Mouse (Mus musculus) embryonic facial prominence, embryonic 14.5 days (tissue): ENCODE data around the gene Tex14. TPM values are rescaled to one million over a fixed set of nuclear protein-coding genes. Genes with fewer than 3 reads are reported as not detected.
"Not testable (repeated sequence)": the region's sequence is repeated elsewhere in the genome, so short reads cannot be mapped to it uniquely, and the experiment has no call there.

ENCODE experiments used
- ATAC-seq: fragments of 200-750 bp; cut with Nextera tagmentation; 2 replicates; pipeline ENCODE4 v1.8.0; 2017; ENCODE audit warnings: low read depth, moderate number of reproducible peaks, moderate TSS enrichment
- DNase-seq: peaks from one replicate; pipeline ENCODE4 v3.0.0-alpha.2; 2015; ENCODE audit warnings: low spot score
- H3K27ac ChIP-seq: fragments of 300-500 bp; sonication (generic); replicated peaks from 2 replicates; pipeline ENCODE4 v1.5.1; 2014; ENCODE audit warnings: low read depth, mild to moderate bottlenecking, low read length, moderate library complexity
- H3K27me3 ChIP-seq: fragments of 300-500 bp; sonication (generic); replicated peaks from 2 replicates; pipeline ENCODE4 v1.6.1; 2014; ENCODE audit warnings: low read length; ENCODE audit not compliant: control insufficient read depth, insufficient read depth
- H3K36me3 ChIP-seq: fragments of 300-500 bp; sonication (generic); 2 replicates; pipeline ENCODE4 v1.6.1; 2014; ENCODE audit warnings: low read length, mixed read lengths; ENCODE audit not compliant: control insufficient read depth, insufficient read depth
- H3K4me1 ChIP-seq: fragments of 300-500 bp; sonication (generic); 2 replicates; pipeline ENCODE4 v1.6.1; 2014; ENCODE audit warnings: antibody characterized with exemption, low read length; ENCODE audit not compliant: control insufficient read depth, insufficient read depth
- H3K4me2 ChIP-seq: fragments of 300-500 bp; sonication (generic); 2 replicates; pipeline ENCODE4 v1.6.1; 2014; ENCODE audit warnings: low read depth, mild to moderate bottlenecking, low read length, moderate library complexity, mixed read lengths
- H3K4me3 ChIP-seq: fragments of 300-500 bp; sonication (generic); 2 replicates; pipeline ENCODE4 v1.5.1; 2014; ENCODE audit warnings: low read depth, mild to moderate bottlenecking, low read length
- H3K9ac ChIP-seq: fragments of 300-500 bp; sonication (generic); 2 replicates; pipeline ENCODE4 v1.6.1; 2014; ENCODE audit warnings: low read depth, mild to moderate bottlenecking, low read length, moderate library complexity, mixed read lengths
- H3K9me3 ChIP-seq: fragments of 300-500 bp; sonication (generic); 2 replicates; pipeline ENCODE4 v1.6.1; 2016; ENCODE audit warnings: low read length; ENCODE audit not compliant: control insufficient read depth
- WGBS: fragments of 180-500 bp; shearing (Covaris S2); extraction: QIAGEN DNeasy Blood & Tissue Kit; methylation state at CpG from one replicate; pipeline ENCODE4 v1.1.7; 2014; 5-methylcytosine and 5-hydroxymethylcytosine counted together
- polyA plus RNA-seq: library from polyadenylated mRNA; unstranded; fragments of >200 nt; fragmentation: Nextera tagmentation; extraction: Ambion mirVana; gene quantifications from 2 replicates; pipeline ENCODE4 v1.2.1, GENCODE M21; 2014

The Tex14 gene
- polyA plus RNA-seq, 1 experiment from 2014 or later = 4.8 TPM

- H3K27me3 ChIP-seq = no peaks in the 10 kb centered on the region
- no peaks in the 10 kb centered on the region for H3K36me3 ChIP-seq
These were observed 44.3 kb downstream of the Tex14 start for GRCm38 (mm10) chr11:87449200-87449547.

GRCm38 (mm10) chr11:87449847-87450246, 45.0 kb downstream of the Tex14 start:
- DNase-seq, H3K27me3 ChIP-seq, H3K36me3 ChIP-seq, H3K4me3 ChIP-seq, ATAC-seq, H3K4me1 ChIP-seq, H3K9me3 ChIP-seq, H3K9ac ChIP-seq, H3K27ac ChIP-seq, H3K4me2 ChIP-seq: not testable (repeated sequence)
- WGBS = 52% methylated on average over 5 of the region's 5 CpGs

More at GRCm38 (mm10) chr11:87449200-87449547, 44.3 kb downstream of the Tex14 start:
- DNase-seq = no peak
- H3K4me3 ChIP-seq = no peak overlapping the region
- ATAC-seq = no peak
- H3K9me3 ChIP-seq = no peaks in the 10 kb centered on the region
- WGBS = 6% methylated on average over 3 of the region's 3 CpGs
- peaks cover 5% of the 10 kb centered on the region; the same call in 1 of the 2 replicates for H3K4me1 ChIP-seq
- no peak overlapping the region for H3K4me2 ChIP-seq
- no peak overlapping the region for H3K9ac ChIP-seq
- peak overlapping the region; percentile 83 for H3K27ac ChIP-seq

DNA sequence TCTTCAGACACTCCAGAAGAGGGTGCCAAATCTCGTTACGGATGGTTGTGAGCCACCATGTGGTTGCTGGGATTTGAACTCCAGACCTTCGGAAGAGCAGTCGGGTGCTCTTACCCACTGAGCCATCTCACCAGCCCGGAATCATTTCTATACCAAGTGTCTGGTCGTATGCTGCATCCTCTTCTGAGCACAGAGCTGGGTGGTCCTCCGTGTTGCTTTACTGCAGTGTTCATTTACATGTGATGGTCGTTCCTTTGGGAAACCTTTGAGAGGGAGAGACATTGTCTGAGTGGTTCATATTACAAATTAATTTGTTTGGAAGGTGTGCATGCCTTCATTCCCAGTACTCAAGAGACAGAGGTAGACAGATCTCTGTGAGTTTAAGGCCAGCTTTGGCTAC, 47.9 kb downstream of the Tex14 start:
- H3K4me1 ChIP-seq, H3K27me3 ChIP-seq, ATAC-seq, H3K9me3 ChIP-seq, H3K4me2 ChIP-seq, DNase-seq, H3K4me3 ChIP-seq, H3K36me3 ChIP-seq, H3K9ac ChIP-seq, H3K27ac ChIP-seq: not testable (repeated sequence)
- 65% methylated on average over 6 of the region's 8 CpGs for WGBS

DNA sequence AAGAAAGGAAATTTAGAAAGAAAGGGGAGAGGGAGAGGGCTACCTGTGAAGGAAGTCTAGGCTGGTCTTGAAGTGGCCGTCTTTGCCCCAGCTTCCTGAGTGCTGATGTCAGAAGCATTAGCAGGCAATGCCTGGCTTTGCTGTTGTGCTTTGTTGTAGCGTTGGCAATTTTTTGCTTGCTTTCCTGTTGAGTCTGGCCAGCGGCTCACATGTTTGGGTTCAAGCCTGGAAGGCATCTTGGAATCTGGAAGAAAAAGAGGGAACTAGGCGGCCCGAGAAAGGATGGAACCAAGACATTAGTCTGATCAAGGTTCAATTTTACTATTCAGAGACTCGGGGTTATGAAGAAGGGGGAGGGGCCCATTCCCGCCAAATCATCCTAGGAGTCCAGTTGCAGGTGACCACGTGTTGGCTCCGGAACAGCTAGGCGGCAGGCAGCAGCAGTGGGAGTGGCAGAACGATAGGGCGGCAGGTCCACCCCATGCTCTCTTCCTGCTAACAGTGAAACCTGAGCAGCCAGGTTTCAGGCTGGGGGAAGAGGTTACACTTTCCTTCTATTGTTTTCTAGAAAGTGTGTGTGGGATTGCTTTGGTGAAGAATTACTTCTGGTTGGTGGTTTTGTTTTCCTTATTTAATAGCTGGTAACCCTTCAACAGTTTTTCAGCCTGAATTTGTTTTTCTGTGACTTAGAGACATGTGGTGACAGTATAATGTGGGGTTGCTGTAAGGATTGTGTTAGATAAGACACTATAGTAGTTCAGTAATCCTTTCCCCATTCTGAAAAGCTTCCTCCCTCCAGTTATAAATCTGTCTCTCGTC, 48.6 kb downstream of the Tex14 start:
- Histone ChIP-seq H3K4me1 (peaks cover 5% of the 10 kb centered on the region; the same call in 1 of the 2 replicates), H3K9me3 (no peaks in the 10 kb centered on the region), H3K4me2 (0 out of 2 replicates have a peak overlapping the region, but pooled peaks have one; percentile 0), H3K4me3 (no peak overlapping the region), H3K9ac (no peak overlapping the region), H3K27ac (no peak overlapping the region), H3K27me3 (no peaks in the 10 kb centered on the region), H3K36me3 (no peaks in the 10 kb centered on the region)
- ATAC-seq = no peak
- 15% methylated on average over 13 of the region's 13 CpGs for WGBS
- no peak for DNase-seq

DNA sequence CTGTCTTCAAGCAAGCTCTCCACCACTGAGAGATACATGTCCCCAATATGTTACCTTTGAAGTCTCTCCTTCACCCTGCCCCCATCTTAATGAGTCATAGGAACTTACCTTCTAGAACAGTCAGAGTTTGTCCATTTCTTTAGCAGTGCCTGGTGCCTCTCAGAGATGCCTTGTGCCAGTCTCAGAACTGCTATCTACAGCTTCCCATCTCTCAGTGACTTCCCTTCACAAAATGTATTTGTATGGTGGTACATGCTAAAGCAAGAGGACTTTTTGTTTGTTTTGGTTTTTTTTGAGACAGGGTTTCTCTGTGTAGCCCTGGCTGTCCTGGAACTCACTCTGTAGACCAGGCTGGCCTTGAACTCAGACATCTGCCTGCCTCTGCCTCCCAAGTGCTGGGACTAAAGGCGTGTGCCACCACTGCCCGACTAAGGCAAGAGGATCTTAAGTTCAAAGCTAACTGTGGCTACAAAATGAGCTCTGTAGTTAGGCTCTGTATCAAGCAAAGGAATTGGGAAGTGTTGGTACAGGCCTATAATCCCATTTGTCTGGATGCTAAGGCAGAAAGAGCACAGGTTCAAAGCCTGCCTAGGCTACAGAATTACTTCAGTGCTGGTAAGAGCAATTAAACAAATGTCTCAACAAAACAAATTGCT, 49.3 kb downstream of the Tex14 start:
- WGBS = 90% methylated on average over 2 of the region's 2 CpGs
- no peak for ATAC-seq
- no peaks in the 10 kb centered on the region for H3K9me3 ChIP-seq
- H3K4me3 ChIP-seq = no peak overlapping the region
- DNase-seq = no peak
- H3K4me1 ChIP-seq = peaks cover 5% of the 10 kb centered on the region; the same call in 1 of the 2 replicates
- no peak overlapping the region for H3K9ac ChIP-seq
- no peak overlapping the region for H3K27ac ChIP-seq
- H3K36me3 ChIP-seq = no peaks in the 10 kb centered on the region
- H3K27me3 ChIP-seq = no peaks in the 10 kb centered on the region
- H3K4me2 ChIP-seq = no peak overlapping the region

- no peak for ATAC-seq
- Histone ChIP-seq H3K9ac (no peak overlapping the region), H3K27ac (no peak overlapping the region), H3K4me1 (peaks cover 5% of the 10 kb centered on the region; the same call in 1 of the 2 replicates), H3K4me2 (no peak overlapping the region), H3K4me3 (no peak overlapping the region), H3K9me3 (no peaks in the 10 kb centered on the region), H3K27me3 (no peaks in the 10 kb centered on the region), H3K36me3 (no peaks in the 10 kb centered on the region)
- WGBS = 87% methylated on average over 5 of the region's 5 CpGs
- DNase-seq = no peak
These were observed 50.7 kb downstream of the Tex14 start for GRCm38 (mm10) chr11:87455573-87455972.

DNA sequence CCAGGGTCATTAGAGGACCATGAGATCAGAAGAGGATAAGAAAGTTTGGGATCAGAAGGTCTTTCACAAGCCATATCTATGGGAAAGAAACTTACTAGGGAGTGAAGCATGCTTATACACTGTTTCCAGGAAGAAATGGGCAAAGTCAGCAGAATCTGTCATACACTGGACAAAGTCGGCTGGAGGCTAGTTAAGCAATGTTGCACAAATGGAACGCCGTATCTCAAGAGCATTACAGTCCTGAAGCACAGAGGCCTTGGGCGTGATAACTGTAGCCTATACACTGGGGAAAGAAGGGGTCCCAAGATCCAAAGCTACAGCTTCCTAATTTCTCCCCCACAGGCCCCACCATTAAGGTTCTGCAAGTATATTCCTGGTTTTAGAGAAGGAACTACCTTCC, 51.1 kb downstream of the Tex14 start:
- Histone ChIP-seq H3K36me3 (no peaks in the 10 kb centered on the region), H3K4me3 (no peak overlapping the region), H3K4me1 (peaks cover 5% of the 10 kb centered on the region; the same call in 1 of the 2 replicates), H3K4me2 (no peak overlapping the region), H3K9me3 (no peaks in the 10 kb centered on the region), H3K9ac (no peak overlapping the region), H3K27ac (no peak overlapping the region), H3K27me3 (no peaks in the 10 kb centered on the region)
- ATAC-seq (no peak), DNase-seq (no peak)
- 91% methylated on average over 4 of the region's 4 CpGs for WGBS

DNA sequence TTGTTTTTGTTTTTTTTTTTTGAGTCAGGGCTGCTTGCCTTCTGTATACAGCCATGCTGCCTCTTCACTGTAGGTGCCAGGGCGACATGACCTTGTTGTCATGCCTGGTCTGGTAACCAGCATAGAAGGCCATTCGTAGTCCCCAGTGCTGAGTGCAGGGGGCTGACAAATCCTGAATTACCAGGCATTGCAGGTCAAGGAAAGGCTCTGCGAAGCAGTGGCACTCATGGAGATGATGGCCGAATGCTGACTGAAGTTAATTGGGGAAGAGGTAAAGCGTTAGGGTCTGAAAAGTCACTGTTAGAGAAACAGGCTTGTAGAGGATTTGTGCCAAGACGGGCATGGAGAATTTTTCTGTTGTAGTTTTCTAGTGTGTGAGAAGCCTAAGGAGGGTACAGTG, 55.7 kb downstream of the Tex14 start:
- no peak for DNase-seq
- Histone ChIP-seq H3K36me3 (no peaks in the 10 kb centered on the region), H3K9me3 (no peaks in the 10 kb centered on the region)

More for the DNA sequence above, 55.7 kb downstream of the Tex14 start:
- H3K27me3 ChIP-seq = no peaks in the 10 kb centered on the region
- ATAC-seq = no peak
- no peak overlapping the region for H3K9ac ChIP-seq
- no peak overlapping the region for H3K4me3 ChIP-seq
- 83% methylated on average over 6 of the region's 6 CpGs for WGBS
- no peaks in the 10 kb centered on the region for H3K4me1 ChIP-seq
- no peak overlapping the region for H3K4me2 ChIP-seq
- no peak overlapping the region for H3K27ac ChIP-seq
